Mouse (Mus musculus) E14TG2a.4 (cell line): ENCODE data around the gene Ankrd63.

ENCODE experiments used
- H3K27me3 ChIP-seq: 2 replicates; pipeline ENCODE4 v1.6.1; 2014; ENCODE audit warnings: low read length, control low read depth; ENCODE audit not compliant: insufficient read depth
- H3K36me3 ChIP-seq: 2 replicates; pipeline ENCODE4 v1.6.1; 2014; ENCODE audit warnings: low read length, control low read depth; ENCODE audit not compliant: insufficient read depth
- H3K4me1 ChIP-seq: replicated peaks from 2 replicates; pipeline ENCODE4 v1.6.1; 2014; ENCODE audit warnings: low read depth, low read length, control low read depth
- H3K4me3 ChIP-seq: replicated peaks from 2 replicates; pipeline ENCODE4 v1.5.1; 2014; ENCODE audit warnings: mild to moderate bottlenecking, low read length
- H3K9me3 ChIP-seq: 2 replicates; pipeline ENCODE4 v1.6.1; 2014; ENCODE audit warnings: low read length, control low read depth
- CTCF ChIP-seq: conservative IDR thresholded peaks from 2 replicates; pipeline ENCODE4 v1.5.1; 2014; ENCODE audit warnings: low read length
- NANOG ChIP-seq: IDR thresholded peaks from 2 replicates; pipeline ENCODE4 v1.6.1; 2014; ENCODE audit warnings: borderline replicate concordance, low read length, mixed read lengths
- POU5F1 ChIP-seq: IDR thresholded peaks from 2 replicates; pipeline ENCODE4 v1.6.1; 2014; ENCODE audit warnings: low read length, borderline replicate concordance

The Ankrd63 gene

GRCm38 (mm10) chr2:118714230-118714629 is 10.5 kb upstream of the Ankrd63 start:
- peaks cover 10% of the 10 kb centered on the region for H3K4me1 ChIP-seq
- 0 out of 2 replicates have a peak, but pooled peaks cover 5% of the 10 kb centered on the region for H3K9me3 ChIP-seq
- no peak for TF ChIP-seq NANOG
- no peak for TF ChIP-seq CTCF
- TF ChIP-seq POU5F1 = no peak
- peaks cover 99% of the 10 kb centered on the region for H3K27me3 ChIP-seq
- no peaks in the 10 kb centered on the region for H3K36me3 ChIP-seq
- no peak overlapping the region for H3K4me3 ChIP-seq

- H3K27me3 ChIP-seq = peaks cover 99% of the 10 kb centered on the region
- no peaks in the 10 kb centered on the region for H3K36me3 ChIP-seq
- no peak for TF ChIP-seq NANOG
- no peak for TF ChIP-seq CTCF
- TF ChIP-seq POU5F1 = no peak
- H3K9me3 ChIP-seq = 0 out of 2 replicates have a peak, but pooled peaks cover 5% of the 10 kb centered on the region
- peaks cover 10% of the 10 kb centered on the region for H3K4me1 ChIP-seq
- no peak overlapping the region for H3K4me3 ChIP-seq
These were observed 9.9 kb upstream of the Ankrd63 start for GRCm38 (mm10) chr2:118713631-118714030.

- Histone ChIP-seq H3K9me3 (0 out of 2 replicates have a peak, but pooled peaks cover 5% of the 10 kb centered on the region), H3K27me3 (peaks cover 99% of the 10 kb centered on the region), H3K36me3 (no peaks in the 10 kb centered on the region), H3K4me3 (peak overlapping the region; percentile 62), H3K4me1 (peaks cover 10% of the 10 kb centered on the region)
- TF ChIP-seq NANOG (no peak), CTCF (no peak), POU5F1 (no peak)
These were observed 7.3 kb upstream of the Ankrd63 start for GRCm38 (mm10) chr2:118711038-118711494.

- Histone ChIP-seq H3K36me3 (no peaks in the 10 kb centered on the region), H3K27me3 (peaks cover 99% of the 10 kb centered on the region), H3K9me3 (0 out of 2 replicates have a peak, but pooled peaks cover 5% of the 10 kb centered on the region), H3K4me3 (no peak overlapping the region), H3K4me1 (peaks cover 10% of the 10 kb centered on the region)
- TF ChIP-seq CTCF = no peak
- no peak for TF ChIP-seq POU5F1
- TF ChIP-seq NANOG = no peak
These were observed 6.0 kb upstream of the Ankrd63 start for GRCm38 (mm10) chr2:118709655-118710221.

GRCm38 (mm10) chr2:118708472-118708871 is 4.7 kb upstream of the Ankrd63 start:
- H3K27me3 ChIP-seq = peaks cover 100% of the 10 kb centered on the region
- no peak for TF ChIP-seq CTCF
- TF ChIP-seq POU5F1 = no peak
- TF ChIP-seq NANOG = no peak
- no peak overlapping the region for H3K4me3 ChIP-seq
- 0 out of 2 replicates have a peak, but pooled peaks cover 5% of the 10 kb centered on the region for H3K9me3 ChIP-seq
- H3K4me1 ChIP-seq = peaks cover 21% of the 10 kb centered on the region
- no peaks in the 10 kb centered on the region for H3K36me3 ChIP-seq

- Histone ChIP-seq H3K4me1 (peaks cover 30% of the 10 kb centered on the region), H3K4me3 (no peak overlapping the region), H3K9me3 (0 out of 2 replicates have a peak, but pooled peaks cover 5% of the 10 kb centered on the region), H3K36me3 (no peaks in the 10 kb centered on the region), H3K27me3 (peaks cover 100% of the 10 kb centered on the region)
- TF ChIP-seq CTCF (no peak), NANOG (no peak), POU5F1 (no peak)
These were observed 2.7 kb upstream of the Ankrd63 start for GRCm38 (mm10) chr2:118706436-118706835.

- peaks cover 41% of the 10 kb centered on the region for H3K4me1 ChIP-seq
- H3K36me3 ChIP-seq = no peaks in the 10 kb centered on the region
- H3K27me3 ChIP-seq = peaks cover 94% of the 10 kb centered on the region
- no peaks in the 10 kb centered on the region for H3K9me3 ChIP-seq
- TF ChIP-seq CTCF = no peak
- peak overlapping the region; percentile 71 for H3K4me3 ChIP-seq
These were observed 641 bp downstream of the Ankrd63 start for GRCm38 (mm10) chr2:118702883-118703761.

- TF ChIP-seq NANOG = no peak
- no peak for TF ChIP-seq CTCF
- Histone ChIP-seq H3K4me1 (peaks cover 41% of the 10 kb centered on the region), H3K27me3 (peaks cover 94% of the 10 kb centered on the region), H3K36me3 (no peaks in the 10 kb centered on the region), H3K9me3 (no peaks in the 10 kb centered on the region), H3K4me3 (peak overlapping the region; percentile 71)
These were observed 1.5 kb downstream of the Ankrd63 start for GRCm38 (mm10) chr2:118701971-118702882.
